Mouse (Mus musculus) spleen, adult 2 months (tissue): Measurements from ENCODE around the gene Nbl1.

Experiments used
- CTCF ChIP-seq: fragments of 200-500 bp; IDR thresholded peaks from 2 replicates; pipeline ENCODE4 v1.5.1; 2011; ENCODE audit warnings: mild to moderate bottlenecking, inconsistent platforms; ENCODE audit not compliant: insufficient read depth, insufficient read length, insufficient replicate concordance; ENCODE audit errors: extremely low read depth
- POLR2A ChIP-seq: fragments of 200-500 bp; IDR thresholded peaks from 2 replicates; pipeline ENCODE4 v1.6.1; 2011; ENCODE audit warnings: low read depth, low read length, inconsistent platforms

GRCm38 (mm10) chr4:139042611-139043010, 50.2 kb downstream of the Nbl1 start:
- TF ChIP-seq CTCF, result no peak
- no peak for TF ChIP-seq POLR2A
